Mouse (Mus musculus): ENCODE results near the gene Inpp4b. TPM values are rescaled to one million over a fixed set of nuclear protein-coding genes. Genes with fewer than 3 reads are reported as not detected.

Gene Inpp4b
- polyA plus RNA-seq, 1 experiment, result 3.0 TPM

DNA sequence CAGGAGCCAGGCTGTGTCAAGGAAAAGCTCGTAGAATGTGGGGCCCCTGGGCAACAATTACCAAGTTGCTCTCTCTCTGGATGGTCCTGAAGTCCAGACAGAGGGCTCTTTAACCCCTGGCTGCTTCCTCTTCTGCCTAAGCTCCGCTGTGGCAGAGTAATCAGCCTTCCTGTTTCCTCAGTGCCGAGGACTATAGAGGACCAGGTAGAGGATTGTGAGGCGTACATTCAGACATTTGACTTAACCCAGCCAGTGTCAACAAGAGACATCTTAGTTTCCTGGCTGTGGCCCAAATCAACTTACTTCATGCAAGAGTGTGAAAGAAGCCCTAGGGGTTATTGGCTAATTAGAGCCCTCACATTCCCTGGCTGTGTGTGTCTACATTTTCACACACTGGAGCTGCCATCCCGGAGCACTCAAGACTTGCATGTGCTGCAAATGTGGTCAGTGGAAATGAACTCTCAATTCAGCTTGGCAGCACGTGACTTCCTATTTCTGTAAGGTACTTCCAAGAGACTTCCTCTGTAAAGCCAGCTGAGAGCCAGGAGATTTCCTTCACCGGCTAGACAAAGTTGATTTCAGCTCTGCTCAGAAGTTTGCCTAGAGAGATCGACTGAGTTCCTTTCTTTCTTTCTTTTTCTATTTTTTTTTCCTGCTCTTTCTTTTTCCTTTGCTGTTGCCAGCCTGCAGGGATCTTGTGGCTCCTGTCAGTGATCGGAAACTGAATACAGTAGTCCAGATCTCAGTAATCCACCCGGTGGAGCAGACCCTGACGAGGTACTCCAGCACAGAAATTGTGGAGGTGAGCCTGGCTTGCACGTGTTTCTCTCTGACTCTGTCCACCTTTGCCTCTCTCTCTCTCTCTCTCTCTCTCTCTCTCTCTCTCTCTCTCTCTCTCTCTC, 425.3 kb downstream of the Inpp4b start:
- TF ChIP-seq CTCF (IDR thresholded peaks at IDR 0.05; ENCODE audit: borderline replicate concordance, extremely low read depth, insufficient read depth, insufficient read length), result no peak
- no peak for TF ChIP-seq POLR2A (IDR thresholded peaks at IDR 0.05; ENCODE audit: borderline replicate concordance, extremely low read depth, insufficient read depth, insufficient read length, poor library complexity, severe bottlenecking)
- DNase-seq (ENCODE audit: low read depth), result peak; percentile 82

DNA sequence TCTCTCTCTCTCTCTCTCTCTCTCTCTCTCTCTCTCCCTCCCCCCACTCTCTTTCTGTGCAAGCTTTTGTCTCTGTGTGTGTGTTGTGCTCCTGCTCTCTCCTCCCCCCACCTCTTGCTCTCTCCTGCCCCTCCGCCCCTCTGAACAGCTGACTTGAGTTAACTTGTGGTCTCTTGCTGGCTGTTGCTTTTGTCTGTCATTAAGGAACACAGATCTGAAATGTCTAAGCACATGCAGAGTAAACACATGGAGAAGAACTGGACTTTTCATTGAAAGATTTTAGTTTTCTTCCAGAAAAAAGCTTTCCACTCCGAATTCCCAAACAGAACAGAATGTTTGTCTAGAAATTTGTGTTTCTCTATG, 425.9 kb downstream of the Inpp4b start:
- DNase-seq (ENCODE audit: low read depth), result no peak
- TF ChIP-seq POLR2A (IDR thresholded peaks at IDR 0.05; ENCODE audit: borderline replicate concordance, extremely low read depth, insufficient read depth, insufficient read length, poor library complexity, severe bottlenecking) (no peak), CTCF (IDR thresholded peaks at IDR 0.05; ENCODE audit: borderline replicate concordance, extremely low read depth, insufficient read depth, insufficient read length) (no peak)

GRCm38 (mm10) chr8:81768731-81769445, 426.5 kb downstream of the Inpp4b start:
- no peak for TF ChIP-seq POLR2A (IDR thresholded peaks at IDR 0.05; ENCODE audit: borderline replicate concordance, extremely low read depth, insufficient read depth, insufficient read length, poor library complexity, severe bottlenecking)
- TF ChIP-seq CTCF (IDR thresholded peaks at IDR 0.05; ENCODE audit: borderline replicate concordance, extremely low read depth, insufficient read depth, insufficient read length), result no peak
- DNase-seq (ENCODE audit: low read depth), result no peak

DNA sequence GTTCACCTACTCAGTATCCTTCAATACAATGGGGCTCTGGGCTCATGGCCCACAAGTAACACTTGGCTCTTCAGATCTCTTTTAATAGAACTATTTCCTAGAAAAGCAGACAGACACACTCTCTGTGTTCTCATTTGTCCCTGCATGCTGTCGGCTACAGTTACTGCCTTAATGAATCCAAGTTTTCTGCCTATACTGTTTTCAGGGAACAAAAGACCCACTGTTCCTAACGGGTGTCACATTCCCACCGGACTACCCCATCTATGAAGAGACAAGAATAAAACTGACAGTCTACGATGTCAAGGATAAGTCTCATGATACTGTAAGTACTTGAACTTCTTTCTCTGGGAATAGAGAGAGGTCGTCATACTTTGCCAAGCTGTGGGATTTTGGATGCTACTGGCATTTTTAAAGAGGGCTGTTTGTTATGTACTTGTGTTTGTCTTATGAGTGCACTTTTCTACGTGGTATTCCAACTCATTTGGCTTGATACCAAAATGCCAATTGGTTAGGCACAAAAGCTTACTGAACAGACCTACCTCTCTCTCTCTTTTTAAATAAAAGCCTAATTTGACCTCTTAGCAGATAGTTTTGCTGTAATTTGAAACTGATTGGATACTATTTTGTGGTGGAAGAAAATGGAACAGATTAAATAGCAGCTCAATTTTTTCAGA, 428.4 kb downstream of the Inpp4b start:
- DNase-seq (ENCODE audit: low read depth), result peak; percentile 90

GRCm38 (mm10) chr8:81772855-81773254, 430.5 kb downstream of the Inpp4b start:
- TF ChIP-seq POLR2A (IDR thresholded peaks at IDR 0.05; ENCODE audit: borderline replicate concordance, extremely low read depth, insufficient read depth, insufficient read length, poor library complexity, severe bottlenecking) (no peak), CTCF (IDR thresholded peaks at IDR 0.05; ENCODE audit: borderline replicate concordance, extremely low read depth, insufficient read depth, insufficient read length) (no peak)

More for the DNA sequence above, 428.4 kb downstream of the Inpp4b start:
- TF ChIP-seq POLR2A (IDR thresholded peaks at IDR 0.05; ENCODE audit: borderline replicate concordance, extremely low read depth, insufficient read depth, insufficient read length, poor library complexity, severe bottlenecking) (no peak), CTCF (IDR thresholded peaks at IDR 0.05; ENCODE audit: borderline replicate concordance, extremely low read depth, insufficient read depth, insufficient read length) (no peak)

GRCm38 (mm10) chr8:81773305-81773965, 431.1 kb downstream of the Inpp4b start:
- no peak for TF ChIP-seq POLR2A (IDR thresholded peaks at IDR 0.05; ENCODE audit: borderline replicate concordance, extremely low read depth, insufficient read depth, insufficient read length, poor library complexity, severe bottlenecking)
- TF ChIP-seq CTCF (IDR thresholded peaks at IDR 0.05; ENCODE audit: borderline replicate concordance, extremely low read depth, insufficient read depth, insufficient read length), result no peak
- DNase-seq (ENCODE audit: low read depth), result no peak

More at GRCm38 (mm10) chr8:81772855-81773254, 430.5 kb downstream of the Inpp4b start:
- no peak for DNase-seq (ENCODE audit: low read depth)

DNA sequence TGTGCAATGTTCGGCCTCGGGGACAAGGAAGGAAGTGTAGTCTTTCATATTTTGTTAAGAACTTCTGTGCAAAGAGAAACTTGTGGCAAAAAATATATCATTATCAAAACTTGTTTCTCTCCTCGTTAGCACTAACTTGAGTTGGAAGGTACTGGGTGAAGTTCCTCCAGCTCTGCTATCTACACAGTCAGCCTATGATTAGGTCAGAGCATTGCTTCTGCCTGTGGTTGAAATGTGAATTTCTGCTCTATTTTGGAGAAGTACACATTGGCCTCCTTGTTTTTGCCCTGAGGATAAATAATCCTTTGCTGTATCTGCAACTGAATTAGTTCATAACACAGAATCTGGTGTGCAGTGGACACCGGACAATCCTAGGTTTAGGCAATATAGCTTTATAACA, 431.7 kb downstream of the Inpp4b start:
- DNase-seq (ENCODE audit: low read depth), result no peak
- TF ChIP-seq CTCF (IDR thresholded peaks at IDR 0.05; ENCODE audit: borderline replicate concordance, extremely low read depth, insufficient read depth, insufficient read length) (no peak), POLR2A (IDR thresholded peaks at IDR 0.05; ENCODE audit: borderline replicate concordance, extremely low read depth, insufficient read depth, insufficient read length, poor library complexity, severe bottlenecking) (no peak)

DNA sequence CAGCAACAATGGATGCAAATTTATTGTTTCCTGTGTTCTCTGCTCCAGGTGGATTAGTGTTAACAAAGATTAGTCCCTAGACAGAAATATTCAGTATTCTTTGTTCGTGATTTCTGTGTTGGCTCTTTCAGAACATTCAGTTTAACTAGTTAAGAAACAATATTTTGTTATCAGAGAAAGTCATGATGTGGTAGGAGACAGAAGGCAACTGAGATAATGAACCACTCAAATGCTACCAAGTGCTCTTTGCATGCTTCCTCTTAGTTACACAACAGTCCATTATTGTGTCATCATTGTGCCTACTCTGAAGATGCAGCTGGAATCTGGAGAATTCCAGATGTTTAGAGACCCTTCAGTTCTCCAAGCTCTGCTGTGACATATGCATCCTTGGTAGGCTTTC, 432.1 kb downstream of the Inpp4b start:
- TF ChIP-seq CTCF (IDR thresholded peaks at IDR 0.05; ENCODE audit: borderline replicate concordance, extremely low read depth, insufficient read depth, insufficient read length), result no peak

GRCm38 (mm10) chr8:81776516-81777237, 434.3 kb downstream of the Inpp4b start:
- peak; percentile 40 for DNase-seq (ENCODE audit: low read depth)
- TF ChIP-seq POLR2A (IDR thresholded peaks at IDR 0.05; ENCODE audit: borderline replicate concordance, extremely low read depth, insufficient read depth, insufficient read length, poor library complexity, severe bottlenecking) (no peak), CTCF (IDR thresholded peaks at IDR 0.05; ENCODE audit: borderline replicate concordance, extremely low read depth, insufficient read depth, insufficient read length) (no peak)

More for the DNA sequence above, 432.1 kb downstream of the Inpp4b start:
- DNase-seq (ENCODE audit: low read depth), result no peak

GRCm38 (mm10) chr8:81777704-81778103, 435.3 kb downstream of the Inpp4b start:
- no peak for DNase-seq (ENCODE audit: low read depth)
- TF ChIP-seq CTCF (IDR thresholded peaks at IDR 0.05; ENCODE audit: borderline replicate concordance, extremely low read depth, insufficient read depth, insufficient read length) (no peak), POLR2A (IDR thresholded peaks at IDR 0.05; ENCODE audit: borderline replicate concordance, extremely low read depth, insufficient read depth, insufficient read length, poor library complexity, severe bottlenecking) (no peak)
